Mouse (Mus musculus): ENCODE measurements around the gene Ube2c.
A peak's percentile ranks its signal among the peaks of the same experiment; 100 is the strongest.
"Not testable (repeated sequence)": the region's sequence is repeated elsewhere in the genome, so short reads cannot be mapped to it uniquely, and the experiment has no call there.

The Ube2c gene

DNA sequence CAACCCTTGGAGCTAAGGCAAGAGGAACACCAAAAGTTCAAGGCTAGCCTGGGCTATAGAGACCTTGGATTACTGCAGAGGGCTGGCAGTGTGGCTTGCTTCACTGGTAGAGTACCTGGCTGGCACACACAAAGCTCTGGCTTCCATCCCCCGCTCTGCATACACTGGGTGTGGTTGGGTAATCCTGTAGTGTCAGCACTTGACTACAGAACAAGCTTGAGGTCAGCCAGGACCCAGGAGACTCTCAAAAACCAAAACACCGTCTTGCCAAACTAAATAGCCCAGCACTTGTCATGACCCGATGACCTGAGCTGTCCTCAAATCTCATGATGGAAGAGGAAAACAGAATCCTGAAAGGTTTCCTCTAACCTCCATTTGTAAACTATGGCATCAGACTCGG lies 20.8 kb downstream of the Ube2c start:
- no peak for DNase-seq

DNA sequence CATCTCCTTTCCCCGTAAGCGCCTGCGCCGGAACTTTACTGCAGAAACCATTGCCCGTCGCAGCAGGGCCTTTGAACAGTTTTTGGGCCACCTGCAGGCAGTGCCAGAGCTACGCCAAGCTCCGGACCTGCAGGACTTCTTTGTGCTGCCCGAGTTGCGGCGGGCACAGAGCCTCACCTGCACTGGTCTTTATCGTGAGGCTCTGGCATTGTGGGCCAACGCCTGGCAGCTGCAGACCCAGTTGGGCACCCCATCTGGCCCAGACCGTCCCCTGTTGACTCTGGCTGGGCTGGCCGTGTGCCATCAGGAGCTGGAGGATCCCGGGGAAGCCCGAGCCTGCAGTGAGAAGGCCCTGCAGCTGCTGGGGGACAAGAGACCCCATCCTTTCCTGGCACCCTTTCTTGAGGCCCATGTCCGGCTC lies 22.2 kb downstream of the Ube2c start:
- peak; percentile 57 for DNase-seq

DNA sequence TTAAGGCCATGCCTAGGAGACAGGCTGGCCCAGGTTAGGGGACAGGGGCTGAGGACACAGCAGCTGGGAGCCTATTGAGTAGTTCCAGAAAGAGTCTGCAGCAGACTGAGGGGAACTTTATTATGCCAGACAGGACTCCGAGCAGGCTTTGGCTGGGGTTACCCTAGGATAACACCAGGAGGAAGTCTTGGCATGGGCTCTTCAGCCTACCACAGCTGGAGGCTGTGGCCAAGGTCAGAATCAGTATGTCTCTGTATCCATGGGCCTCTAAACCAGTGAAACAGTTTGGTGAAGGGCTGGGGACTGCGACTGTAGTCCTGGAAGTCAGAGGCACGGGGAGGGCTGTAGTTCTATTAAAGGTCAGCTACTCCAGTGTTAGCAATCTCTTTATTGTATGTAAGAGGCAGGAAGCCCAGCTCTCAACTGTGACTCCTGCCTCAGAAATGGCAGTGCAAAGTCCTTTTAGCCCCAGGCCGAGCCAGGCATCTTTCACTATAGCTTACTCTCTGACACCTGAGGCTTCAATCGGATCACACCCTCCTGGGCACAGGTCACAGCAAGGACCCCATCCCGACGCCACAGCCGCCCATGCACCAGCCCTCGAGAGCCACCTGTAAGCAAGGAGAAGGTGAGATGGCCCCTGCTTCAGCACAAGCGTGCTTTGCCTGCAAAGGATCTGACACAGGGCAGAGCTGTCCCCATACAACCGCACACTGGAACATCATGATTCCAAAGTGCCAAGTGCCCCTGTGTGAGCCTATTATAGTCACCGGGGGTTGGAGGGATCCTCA lies 22.9 kb downstream of the Ube2c start:
- DNase-seq = no peak

DNA sequence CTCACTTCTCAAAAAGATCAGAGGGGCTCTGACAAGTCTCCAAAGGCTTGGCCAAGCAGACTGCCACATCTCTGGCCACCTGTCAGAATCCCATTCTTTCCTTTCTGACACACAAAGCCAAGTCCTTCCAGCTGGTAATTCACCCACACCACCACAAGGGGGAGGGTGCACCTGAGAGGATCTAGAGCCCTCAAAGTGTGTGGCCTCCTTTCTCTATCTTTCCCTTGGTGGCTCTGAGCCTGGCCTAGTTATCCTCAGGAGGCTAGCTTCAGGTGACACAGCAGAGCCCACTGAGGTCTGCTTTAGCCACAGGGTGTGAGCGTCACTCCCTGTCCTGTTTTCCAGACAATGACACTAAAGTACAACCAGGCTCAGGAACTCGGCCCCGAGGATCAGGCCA lies 23.5 kb downstream of the Ube2c start:
- peak; percentile 74 for DNase-seq

DNA sequence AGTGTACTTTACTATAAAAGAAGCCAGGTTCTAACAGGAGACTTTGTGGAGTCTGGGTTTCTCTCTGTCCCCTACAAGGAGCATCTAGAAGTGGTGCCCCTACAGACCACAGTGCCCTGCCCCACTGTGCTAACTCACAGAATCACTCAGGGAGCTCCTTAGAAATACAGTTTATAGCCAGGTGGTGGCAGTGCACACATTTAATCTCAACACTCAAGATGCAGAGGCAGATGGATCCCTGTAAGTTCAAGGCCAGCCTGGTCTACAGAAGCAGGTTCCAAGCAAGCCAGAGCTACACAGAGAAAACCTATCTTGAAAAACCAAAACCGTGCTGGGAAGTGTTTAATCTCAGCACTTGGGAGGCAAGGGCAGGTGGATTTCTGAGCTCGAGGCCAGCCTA lies 24.1 kb downstream of the Ube2c start:
- no peak for DNase-seq

- DNase-seq = peak; percentile 83
Measured at GRCm38 (mm10) chr2:164794293-164794692, 24.6 kb downstream of the Ube2c start.

GRCm38 (mm10) chr2:164795868-164796267 lies 26.2 kb downstream of the Ube2c start:
- DNase-seq = no peak

GRCm38 (mm10) chr2:164798554-164798953 lies 28.9 kb downstream of the Ube2c start:
- DNase-seq = not testable (repeated sequence)

DNA sequence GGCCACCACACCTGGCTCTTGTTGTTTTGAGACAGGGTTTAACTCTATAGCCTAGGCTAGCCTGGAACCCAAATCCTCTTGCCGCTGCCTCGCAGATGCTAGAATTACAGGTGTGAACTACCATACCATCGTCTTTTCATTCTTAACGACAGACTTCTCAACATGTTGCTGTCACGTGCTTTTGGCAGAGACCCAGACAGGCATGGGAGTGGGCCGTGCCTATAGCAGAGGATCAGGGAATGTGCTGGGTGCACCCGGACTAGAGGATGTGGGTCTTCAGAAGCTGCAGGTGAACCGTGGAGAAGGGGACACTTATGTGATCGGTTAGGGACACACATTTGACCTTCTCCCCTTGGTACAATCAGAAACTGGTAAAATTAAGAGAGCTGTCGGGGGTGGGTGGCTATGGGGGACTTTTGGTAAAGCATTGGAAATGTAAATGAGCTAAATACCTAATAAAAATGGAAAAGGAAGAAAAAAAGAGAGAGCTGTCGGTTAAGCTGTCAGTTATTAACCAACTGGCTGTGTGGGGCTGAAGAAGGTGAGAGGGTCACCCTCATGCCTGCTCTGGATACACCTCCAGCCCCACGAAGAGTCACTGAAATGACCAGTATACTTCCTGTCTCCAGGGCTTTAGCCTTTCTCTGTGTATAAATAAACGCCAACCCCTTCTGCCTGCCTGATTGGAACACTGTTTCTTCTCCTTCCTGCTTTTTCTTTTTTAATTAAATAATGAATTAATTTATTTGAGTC lies 30.7 kb downstream of the Ube2c start:
- no peak for DNase-seq

DNA sequence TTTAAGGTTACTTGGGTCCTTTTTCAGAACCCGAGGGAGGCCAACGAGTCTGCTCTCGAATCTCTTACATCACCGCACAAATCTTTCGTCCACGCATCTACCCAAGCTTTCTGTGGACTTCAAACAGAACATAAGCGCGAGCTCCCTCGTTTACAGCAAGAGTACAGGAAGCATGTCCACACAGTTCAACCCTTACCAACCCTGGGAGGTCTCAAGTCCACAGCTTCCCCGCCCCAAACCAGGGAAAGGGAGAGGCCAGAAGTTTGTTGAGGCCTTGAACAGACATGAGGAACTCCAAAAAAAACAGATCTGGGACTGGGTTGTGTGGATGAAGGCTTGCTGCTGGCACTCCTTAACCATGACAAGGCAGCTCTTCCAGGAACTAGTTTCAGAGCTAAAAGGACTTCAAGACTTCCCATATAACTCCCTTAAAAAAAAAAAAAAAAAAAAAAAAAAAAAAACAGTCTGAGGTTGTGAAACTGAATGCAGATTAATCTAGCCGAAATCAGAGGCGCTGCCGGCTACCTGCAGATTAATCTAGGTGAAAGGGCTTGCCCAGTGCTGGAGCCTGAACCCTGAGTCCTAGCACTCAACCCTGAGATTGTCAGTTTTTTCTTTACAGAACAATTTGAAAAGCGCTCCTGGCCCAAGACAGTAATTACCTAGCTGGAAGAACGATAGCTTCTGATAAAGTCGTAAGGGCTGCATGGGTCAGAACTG lies 33.7 kb downstream of the Ube2c start:
- DNase-seq = no peak

DNA sequence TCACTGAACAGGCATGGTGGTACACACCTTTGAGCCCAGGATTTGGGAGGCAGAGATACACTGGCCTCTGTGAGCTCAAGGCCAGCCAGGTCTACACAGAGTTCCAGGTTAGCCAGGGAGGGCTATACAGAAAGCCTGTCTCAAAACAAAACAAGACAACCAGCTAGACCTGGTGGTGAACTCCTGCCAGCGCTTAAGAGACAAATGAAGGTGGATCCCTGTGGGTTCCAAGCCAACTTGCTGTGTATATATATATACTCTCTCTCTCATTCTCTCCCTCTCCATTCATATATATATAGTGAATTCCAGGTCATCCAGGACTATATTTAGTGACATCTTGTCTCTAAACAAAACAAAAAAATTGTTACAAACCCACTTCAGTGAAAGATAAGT lies 34.2 kb downstream of the Ube2c start:
- no peak for DNase-seq

- peak; percentile 99 for DNase-seq
Measured at GRCm38 (mm10) chr2:164804533-164805331, 35.0 kb downstream of the Ube2c start, which contains the start of the genes Acot8 and Zswim3. TSS of gene Acot8 (minus strand) at chr2:164804882. TSS of gene Zswim3 (plus strand) at chr2:164805098.

GRCm38 (mm10) chr2:164805332-164805718 lies 35.6 kb downstream of the Ube2c start:
- no peak for DNase-seq

DNA sequence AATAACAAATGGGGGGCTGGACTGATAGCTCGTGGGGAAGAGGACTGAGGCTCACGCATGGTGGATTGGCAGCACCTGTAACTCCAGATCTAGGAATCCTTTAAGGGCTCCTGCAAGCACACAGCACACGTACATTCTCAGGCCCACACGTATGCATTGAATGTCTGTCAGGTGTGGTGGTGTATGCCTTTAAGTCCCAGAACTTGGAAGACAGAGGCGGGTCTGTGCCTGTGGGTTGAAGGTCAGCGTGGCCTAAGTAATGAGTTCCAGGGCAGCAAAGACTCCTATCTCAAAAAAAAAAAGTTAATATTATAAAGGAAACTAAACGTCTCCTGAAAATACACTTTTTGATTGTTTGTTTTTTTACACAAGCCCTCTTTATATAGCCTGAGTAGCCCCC lies 36.9 kb downstream of the Ube2c start:
- no peak for DNase-seq

GRCm38 (mm10) chr2:164813557-164813956 lies 43.9 kb downstream of the Ube2c start:
- DNase-seq = no peak

GRCm38 (mm10) chr2:164815348-164815747 lies 45.6 kb downstream of the Ube2c start:
- no peak for DNase-seq

- no peak for DNase-seq
Measured at GRCm38 (mm10) chr2:164815821-164816220, 46.1 kb downstream of the Ube2c start.

GRCm38 (mm10) chr2:164817206-164817605 lies 47.5 kb downstream of the Ube2c start:
- DNase-seq = no peak

DNA sequence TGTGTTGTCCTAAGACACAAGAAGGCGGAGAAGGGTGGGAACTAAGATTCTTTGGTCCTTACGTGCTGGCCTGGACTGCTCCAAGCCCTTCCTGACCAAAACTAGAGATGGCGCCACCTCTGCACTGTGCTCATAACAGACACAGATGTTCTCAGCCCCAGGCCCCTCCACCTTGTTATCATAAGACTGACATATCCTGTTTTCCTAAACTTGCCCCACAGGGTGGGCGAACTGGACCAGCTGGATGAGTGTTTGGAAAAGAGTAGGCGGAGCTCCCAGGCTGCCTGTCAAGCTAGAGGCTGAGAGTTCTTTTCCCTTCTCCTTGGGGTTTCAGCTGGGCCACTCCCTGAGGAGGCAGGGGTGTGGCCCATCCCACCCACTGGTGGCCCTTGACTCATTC lies 48.0 kb downstream of the Ube2c start:
- no peak for DNase-seq

GRCm38 (mm10) chr2:164821060-164821459 lies 51.4 kb downstream of the Ube2c start:
- DNase-seq = peak; percentile 16

DNA sequence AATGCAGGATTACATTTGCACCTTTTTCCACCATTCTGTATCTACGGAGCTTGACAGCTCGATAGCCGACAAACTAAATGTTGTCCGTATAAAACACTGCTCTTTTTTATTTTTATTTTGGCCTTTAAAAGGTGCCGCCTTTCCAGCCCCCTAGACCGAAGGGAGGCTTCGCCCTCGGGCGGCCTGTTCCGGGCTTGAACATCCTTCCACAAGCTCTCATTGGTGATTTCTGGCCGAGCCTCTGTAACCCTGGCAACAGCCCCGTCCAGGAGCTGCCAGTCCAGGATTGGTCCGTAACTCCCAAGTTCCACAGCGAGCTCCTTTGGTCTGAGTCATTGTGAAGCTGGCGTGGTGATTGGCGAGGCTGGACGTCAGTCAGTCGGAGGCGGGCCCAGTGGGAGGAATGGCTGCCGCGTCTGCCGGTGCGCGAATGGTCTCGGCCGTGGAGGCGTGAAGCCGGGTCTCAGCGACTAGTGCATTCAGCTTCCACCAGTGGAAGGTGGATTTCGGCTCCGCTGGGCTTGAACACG lies 53.0 kb downstream of the Ube2c start, which contains the start of gene Zswim1:
Gene Zswim1, plus strand, starts transcription at position 51 of the 530 bp plus-strand sequence.
- peak; percentile 100 for DNase-seq

DNA sequence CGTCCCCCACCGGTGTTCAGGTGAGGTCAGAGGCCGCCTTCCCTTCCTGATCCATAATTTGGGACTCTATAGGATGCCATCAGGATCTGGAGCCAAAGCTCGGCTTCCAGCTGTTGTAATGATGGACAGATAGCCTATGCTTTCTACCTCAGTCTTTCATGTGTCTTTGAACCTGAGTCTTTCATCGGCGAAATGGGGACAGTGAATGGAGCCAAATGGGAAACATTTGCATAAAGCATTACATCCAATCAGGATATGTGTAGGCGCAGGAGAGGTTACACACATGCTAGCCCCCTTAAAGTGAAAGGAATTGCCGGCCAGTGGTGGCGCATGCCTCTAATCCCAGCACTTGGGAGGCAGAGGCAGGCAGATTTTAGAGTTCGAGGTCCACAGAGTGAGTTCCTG lies 53.5 kb downstream of the Ube2c start:
- DNase-seq = no peak
